Mouse (Mus musculus) spleen, adult 2 months (tissue): Measurements from ENCODE around the gene Olfr1255. TPM values are rescaled to one million over a fixed set of nuclear protein-coding genes. Genes with fewer than 3 reads are reported as not detected.

Experiments used
- DNase-seq, 2 experiments: peaks; one replicate each; pipeline versions ENCODE4 v3.0.0 to v3.0.0-alpha.2; 2012 to 2021; ENCODE audit warnings: low spot score in 2 of 2, low read depth in 1 of 2
- H3K27ac ChIP-seq: fragments of 200-500 bp; 2 replicates; pipeline ENCODE4 v1.5.1; 2012; ENCODE audit warnings: low read length, inconsistent platforms; ENCODE audit not compliant: insufficient read depth
- H3K27me3 ChIP-seq: fragments of 200-500 bp; 2 replicates; pipeline ENCODE4 v1.6.1; 2012; ENCODE audit warnings: mild to moderate bottlenecking, moderate library complexity, low read length, inconsistent platforms; ENCODE audit not compliant: control insufficient read depth, insufficient read depth
- H3K36me3 ChIP-seq: fragments of 200-500 bp; 2 replicates; pipeline ENCODE4 v1.6.1; 2012; ENCODE audit warnings: mild to moderate bottlenecking, low read length, inconsistent platforms; ENCODE audit not compliant: control insufficient read depth, insufficient read depth
- H3K4me1 ChIP-seq: fragments of 200-500 bp; 2 replicates; pipeline ENCODE4 v1.6.1; 2011; ENCODE audit warnings: inconsistent platforms; ENCODE audit not compliant: control insufficient read depth, insufficient read depth, insufficient read length
- H3K4me3 ChIP-seq: fragments of 200-500 bp; 2 replicates; pipeline ENCODE4 v1.5.1; 2011; ENCODE audit warnings: mild to moderate bottlenecking, inconsistent platforms; ENCODE audit not compliant: insufficient read depth, insufficient read length; ENCODE audit errors: extremely low read depth
- CTCF ChIP-seq: fragments of 200-500 bp; IDR thresholded peaks from 2 replicates; pipeline ENCODE4 v1.5.1; 2011; ENCODE audit warnings: mild to moderate bottlenecking, inconsistent platforms; ENCODE audit not compliant: insufficient read depth, insufficient read length, insufficient replicate concordance; ENCODE audit errors: extremely low read depth
- POLR2A ChIP-seq: fragments of 200-500 bp; IDR thresholded peaks from 2 replicates; pipeline ENCODE4 v1.6.1; 2011; ENCODE audit warnings: low read depth, low read length, inconsistent platforms
- WGBS: fragments of 180-500 bp; shearing (Covaris S2); methylation state at CpG from one replicate; pipeline ENCODE4 v1.1.7; 2018; 5-methylcytosine and 5-hydroxymethylcytosine counted together
- polyA plus RNA-seq: library from polyadenylated mRNA; depleted of rRNA; stranded (reverse); fragments of >200 nt; gene quantifications from 2 replicates; pipeline ENCODE4 v1.2.3, GENCODE M21; 2012; rRNA removed

Gene Olfr1255
- polyA plus RNA-seq, 1 experiment = not detected

DNA sequence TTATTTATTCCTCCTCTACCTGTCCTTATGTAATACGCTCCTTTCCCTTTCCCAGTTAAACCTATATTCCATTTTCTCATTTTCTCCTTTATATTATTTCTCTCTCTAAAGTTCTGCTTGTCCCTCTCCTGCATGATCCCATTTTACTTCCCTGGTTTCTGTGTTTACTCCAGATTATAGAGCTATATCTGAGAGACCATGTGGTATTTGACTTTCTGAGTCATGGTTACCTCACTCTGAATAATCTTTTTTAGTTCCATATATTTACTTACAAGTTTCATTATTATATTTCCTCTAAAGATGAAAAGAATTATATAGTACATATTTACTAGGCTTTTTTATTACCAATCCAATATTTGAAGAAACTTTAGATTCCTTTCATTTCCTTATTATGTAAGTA is 37.4 kb downstream of the Olfr1255 start:
- WGBS = 85% methylated on average over 1 of the region's 1 CpGs
- Histone ChIP-seq H3K27ac (no peak overlapping the region), H3K4me1 (no peaks in the 10 kb centered on the region), H3K4me3 (no peak overlapping the region), H3K36me3 (no peaks in the 10 kb centered on the region), H3K27me3 (no peaks in the 10 kb centered on the region)
- DNase-seq = no peak
- TF ChIP-seq POLR2A (no peak), CTCF (no peak)

Other genes starting within 250 kb of the Olfr1255 start
- not detected in 2 replicates for gene Olfr1245, start 233.6 kb upstream of the Olfr1255 start, polyA plus RNA-seq
- not detected in 2 replicates for gene Olfr1246, start 218.9 kb upstream of the Olfr1255 start, polyA plus RNA-seq
- not detected in 2 replicates for gene Olfr1247, start 197.9 kb upstream of the Olfr1255 start, polyA plus RNA-seq
- not detected in 2 replicates for gene Olfr1248, start 193.8 kb upstream of the Olfr1255 start, polyA plus RNA-seq
- not detected in 2 replicates for gene Olfr1249, start 177.1 kb upstream of the Olfr1255 start, polyA plus RNA-seq
- not detected in 2 replicates for gene Olfr1250, start 150.6 kb upstream of the Olfr1255 start, polyA plus RNA-seq
- not detected in 2 replicates for gene Olfr1251, start 140.1 kb upstream of the Olfr1255 start, polyA plus RNA-seq
- not detected in 2 replicates for gene Olfr1252, start 87.0 kb upstream of the Olfr1255 start, polyA plus RNA-seq
- not detected in 2 replicates for gene Olfr1253, start 55.0 kb upstream of the Olfr1255 start, polyA plus RNA-seq
- not detected in 2 replicates for gene Olfr1254, start 18.4 kb upstream of the Olfr1255 start, polyA plus RNA-seq
- gene Olfr1256, start 29.5 kb downstream of the Olfr1255 start, polyA plus RNA-seq = not detected in 2 replicates
- gene Olfr48, start 36.2 kb downstream of the Olfr1255 start, polyA plus RNA-seq = not detected in 2 replicates
- not detected in 2 replicates for gene Olfr1257, start 66.4 kb downstream of the Olfr1255 start, polyA plus RNA-seq
- gene Olfr1258, start 115.3 kb downstream of the Olfr1255 start, polyA plus RNA-seq = not detected in 2 replicates
- not detected in 2 replicates for gene Olfr1259, start 136.6 kb downstream of the Olfr1255 start, polyA plus RNA-seq
- gene Olfr1260, start 162.3 kb downstream of the Olfr1255 start, polyA plus RNA-seq = not detected in 2 replicates
- not detected in 2 replicates for gene Olfr1261, start 179.2 kb downstream of the Olfr1255 start, polyA plus RNA-seq
- not detected in 2 replicates for gene Olfr1262, start 188.1 kb downstream of the Olfr1255 start, polyA plus RNA-seq
- gene Olfr1263, start 200.1 kb downstream of the Olfr1255 start, polyA plus RNA-seq = not detected in 2 replicates
- gene Olfr1264, start 213.5 kb downstream of the Olfr1255 start, polyA plus RNA-seq = not detected in 2 replicates
- not detected in 2 replicates for gene Olfr1265, start 223.3 kb downstream of the Olfr1255 start, polyA plus RNA-seq